Mouse (Mus musculus): ENCODE measurements around the gene Fthl17f.
"Not testable (repeated sequence)": the region's sequence is repeated elsewhere in the genome, so short reads cannot be mapped to it uniquely, and the experiment has no call there.

Fthl17f gene

GRCm38 (mm10) chrX:9062715-9063114 is at the start of gene Fthl17f:
Gene Fthl17f (plus strand): TSS chrX:9063015.
- peak; percentile 49 for DNase-seq (ENCODE audit: low spot score)

GRCm38 (mm10) chrX:9016079-9016478 is 46.7 kb upstream of the Fthl17f start:
- DNase-seq (ENCODE audit: low spot score), result no peak

GRCm38 (mm10) chrX:9019481-9019880 is 43.3 kb upstream of the Fthl17f start:
- no peak for DNase-seq (ENCODE audit: low spot score)

GRCm38 (mm10) chrX:9033193-9033592 is 29.6 kb upstream of the Fthl17f start, which contains the start of gene Fthl17e:
Gene Fthl17e (plus strand): TSS chrX:9033493.
- DNase-seq (ENCODE audit: low spot score), result not testable (repeated sequence)

GRCm38 (mm10) chrX:9041611-9042010 is 21.2 kb upstream of the Fthl17f start:
- DNase-seq (ENCODE audit: low spot score), result peak; percentile 36

GRCm38 (mm10) chrX:9060952-9061351 is 1.9 kb upstream of the Fthl17f start:
- peak; percentile 54 for DNase-seq (ENCODE audit: low spot score)

- no peak for DNase-seq (ENCODE audit: low spot score)
Observed at GRCm38 (mm10) chrX:9062101-9062500, 714 bp upstream of the Fthl17f start.

GRCm38 (mm10) chrX:9077699-9078098 is 14.9 kb downstream of the Fthl17f start:
- DNase-seq (ENCODE audit: low spot score), result peak; percentile 51

GRCm38 (mm10) chrX:9095066-9095465 is 32.3 kb downstream of the Fthl17f start:
- DNase-seq (ENCODE audit: low spot score), result not testable (repeated sequence)

- DNase-seq (ENCODE audit: low spot score), result no peak
Observed at GRCm38 (mm10) chrX:9104262-9104661, 41.4 kb downstream of the Fthl17f start, which contains the start of gene 4930402K13Rik. Gene 4930402K13Rik (plus strand): TSS chrX:9104562.

GRCm38 (mm10) chrX:9110381-9110780 is 47.6 kb downstream of the Fthl17f start:
- no peak for DNase-seq (ENCODE audit: low spot score)
